Mouse (Mus musculus) cerebellum, adult 18-20 months (tissue): Measurements from ENCODE around the gene Gm5767.

Experiments
- DNase-seq, 2 experiments: peaks; one replicate each; pipeline ENCODE4 v3.0.0; 2021

Gene Gm5767

GRCm38 (mm10) chr16:8680470-8680869 lies at the start of gene Gm5767:
Gm5767 (plus strand) TSS chr16:8680770.
- no peak for DNase-seq

GRCm38 (mm10) chr16:8631428-8631827 lies 49.1 kb upstream of the Gm5767 start:
- DNase-seq: no peak

GRCm38 (mm10) chr16:8636867-8637216 lies 43.7 kb upstream of the Gm5767 start:
- no peak for DNase-seq

GRCm38 (mm10) chr16:8637217-8638051 lies 43.1 kb upstream of the Gm5767 start, which contains the start of the genes Pmm2 and Tmem186:
Pmm2 (plus strand) TSS chr16:8637674.
Tmem186 (minus strand) TSS chr16:8637712.
- DNase-seq: peak; percentile 86 to 89

- no peak for DNase-seq
Observed at GRCm38 (mm10) chr16:8638131-8638530, 42.4 kb upstream of the Gm5767 start.

GRCm38 (mm10) chr16:8639466-8640191 lies 40.9 kb upstream of the Gm5767 start:
- no peak for DNase-seq

GRCm38 (mm10) chr16:8643855-8644254 lies 36.7 kb upstream of the Gm5767 start:
- DNase-seq: peak; percentile 28 to 36

GRCm38 (mm10) chr16:8645546-8645945 lies 35.0 kb upstream of the Gm5767 start:
- DNase-seq: no peak

- DNase-seq: no peak
Observed at GRCm38 (mm10) chr16:8650007-8650406, 30.6 kb upstream of the Gm5767 start.

- DNase-seq: no peak
Observed at GRCm38 (mm10) chr16:8655108-8655507, 25.5 kb upstream of the Gm5767 start.

- no peak for DNase-seq
Observed at GRCm38 (mm10) chr16:8655599-8655998, 25.0 kb upstream of the Gm5767 start.

- DNase-seq: no peak
Observed at GRCm38 (mm10) chr16:8656256-8656655, 24.3 kb upstream of the Gm5767 start.

GRCm38 (mm10) chr16:8658349-8658748 lies 22.2 kb upstream of the Gm5767 start:
- no peak for DNase-seq

GRCm38 (mm10) chr16:8658764-8659163 lies 21.8 kb upstream of the Gm5767 start:
- peak; percentile 24 to 30 for DNase-seq

- no peak for DNase-seq
Observed at GRCm38 (mm10) chr16:8663022-8663421, 17.5 kb upstream of the Gm5767 start.

- no peak for DNase-seq
Observed at GRCm38 (mm10) chr16:8663606-8664539, 16.7 kb upstream of the Gm5767 start.

GRCm38 (mm10) chr16:8665367-8665766 lies 15.2 kb upstream of the Gm5767 start:
- no peak for DNase-seq

- no peak for DNase-seq
Observed at GRCm38 (mm10) chr16:8666452-8666851, 14.1 kb upstream of the Gm5767 start.

- no peak for DNase-seq
Observed at GRCm38 (mm10) chr16:8667261-8667660, 13.3 kb upstream of the Gm5767 start.

- no peak for DNase-seq
Observed at GRCm38 (mm10) chr16:8667814-8668213, 12.8 kb upstream of the Gm5767 start.

- DNase-seq: no peak
Observed at GRCm38 (mm10) chr16:8668386-8668785, 12.2 kb upstream of the Gm5767 start.

GRCm38 (mm10) chr16:8669432-8669831 lies 11.1 kb upstream of the Gm5767 start:
- DNase-seq: no peak
